Mouse (Mus musculus) megakaryocyte-erythroid progenitor cell, adult 5 weeks (primary cell): ENCODE measurements around the gene 1700020A23Rik. TPM values are rescaled to one million over a fixed set of nuclear protein-coding genes. Genes with fewer than 3 reads are reported as not detected.

ENCODE experiments used
- polyA plus RNA-seq: library from polyadenylated mRNA; stranded (reverse); fragments of >175 nt; gene quantifications from 2 replicates; pipeline ENCODE4 v1.2.3, GENCODE M21; 2012

Gene 1700020A23Rik
- polyA plus RNA-seq, result not detected in 2 replicates

GRCm38 (mm10) chr2:130404939-130405338 is at the start of gene 1700020A23Rik, which contains the start of gene Gm28372:
TSS of gene 1700020A23Rik (plus strand) at chr2:130405259.
TSS of gene Gm28372 (plus strand) at chr2:130405239.

GRCm38 (mm10) chr2:130397186-130397985 is 7.7 kb upstream of the 1700020A23Rik start, which contains the start of gene Cpxm1:
TSS of gene Cpxm1 (minus strand) at chr2:130397574.

GRCm38 (mm10) chr2:130406178-130406577 is 1.1 kb downstream of the 1700020A23Rik start, which contains the start of gene Tmem239:
TSS of gene Tmem239 (plus strand) at chr2:130406478.

GRCm38 (mm10) chr2:130424126-130424853 is 19.2 kb downstream of the 1700020A23Rik start, which contains the start of the genes Vps16 and Pced1a:
TSS of gene Vps16 (plus strand) at chr2:130424339.
TSS of gene Pced1a (minus strand) at chr2:130424701.

GRCm38 (mm10) chr2:130449794-130450433 is 44.9 kb downstream of the 1700020A23Rik start, which contains the start of gene Ptpra:
TSS of gene Ptpra (plus strand) at chr2:130450278.

Other genes starting within 250 kb of the 1700020A23Rik start
- 668 and 714 TPM in 2 replicates for gene Snrpb, start 225.9 kb upstream of the 1700020A23Rik start, polyA plus RNA-seq
- not detected in 2 replicates for gene Tmc2, start 210.1 kb upstream of the 1700020A23Rik start, polyA plus RNA-seq
- 83.3 and 119 TPM in 2 replicates for gene Nop56, start 130.8 kb upstream of the 1700020A23Rik start, polyA plus RNA-seq
- 108 and 112 TPM in 2 replicates for gene Idh3b, start 120.7 kb upstream of the 1700020A23Rik start, polyA plus RNA-seq
- 0.02 and 0.04 TPM in 2 replicates for gene Ebf4, start 110.1 kb upstream of the 1700020A23Rik start, polyA plus RNA-seq
- 0.91 and 2.6 TPM in 2 replicates for gene Cpxm1, start 7.7 kb upstream of the 1700020A23Rik start, polyA plus RNA-seq
- gene Gm28372, start within 50 bp of the 1700020A23Rik start, polyA plus RNA-seq, result not detected in 2 replicates
- not detected in 2 replicates for gene Tmem239, start 1.2 kb downstream of the 1700020A23Rik start, polyA plus RNA-seq
- 16.1 and 20.4 TPM in 2 replicates for gene Vps16, start 19.1 kb downstream of the 1700020A23Rik start, polyA plus RNA-seq
- gene Pced1a, start 19.4 kb downstream of the 1700020A23Rik start, polyA plus RNA-seq, result 17.7 and 21.0 TPM in 2 replicates
- gene Ptpra, start 45.0 kb downstream of the 1700020A23Rik start, polyA plus RNA-seq, result 19.4 and 23.3 TPM in 2 replicates
- 135 and 170 TPM in 2 replicates for gene Mrps26, start 158.5 kb downstream of the 1700020A23Rik start, polyA plus RNA-seq
- not detected in 2 replicates for gene Oxt, start 170.9 kb downstream of the 1700020A23Rik start, polyA plus RNA-seq
- 0.13 TPM in 1 of 2 replicates, not detected in the other for gene Avp, start 177.3 kb downstream of the 1700020A23Rik start, polyA plus RNA-seq
- gene Fastkd5, start 224.8 kb downstream of the 1700020A23Rik start, polyA plus RNA-seq, result 0.65 and 0.66 TPM in 2 replicates
- 0.86 and 1.3 TPM in 2 replicates for gene Ubox5, start 224.8 kb downstream of the 1700020A23Rik start, polyA plus RNA-seq
- 1.6 and 2.8 TPM in 2 replicates for gene Lzts3, start 237.5 kb downstream of the 1700020A23Rik start, polyA plus RNA-seq